Mouse (Mus musculus) megakaryocyte, embryonic 14.5 days (primary cell): ENCODE measurements around the gene Pex5l.

Experiments used
- FLI1 ChIP-seq: IDR thresholded peaks from 2 replicates; pipeline ENCODE4 v1.6.1; 2012; ENCODE audit warnings: low read length, inconsistent platforms, mixed read lengths
- GATA1 ChIP-seq: IDR thresholded peaks from 3 replicates; pipeline ENCODE4 v1.6.1; 2012; ENCODE audit warnings: mixed read lengths, low read length, inconsistent platforms, borderline replicate concordance

DNA sequence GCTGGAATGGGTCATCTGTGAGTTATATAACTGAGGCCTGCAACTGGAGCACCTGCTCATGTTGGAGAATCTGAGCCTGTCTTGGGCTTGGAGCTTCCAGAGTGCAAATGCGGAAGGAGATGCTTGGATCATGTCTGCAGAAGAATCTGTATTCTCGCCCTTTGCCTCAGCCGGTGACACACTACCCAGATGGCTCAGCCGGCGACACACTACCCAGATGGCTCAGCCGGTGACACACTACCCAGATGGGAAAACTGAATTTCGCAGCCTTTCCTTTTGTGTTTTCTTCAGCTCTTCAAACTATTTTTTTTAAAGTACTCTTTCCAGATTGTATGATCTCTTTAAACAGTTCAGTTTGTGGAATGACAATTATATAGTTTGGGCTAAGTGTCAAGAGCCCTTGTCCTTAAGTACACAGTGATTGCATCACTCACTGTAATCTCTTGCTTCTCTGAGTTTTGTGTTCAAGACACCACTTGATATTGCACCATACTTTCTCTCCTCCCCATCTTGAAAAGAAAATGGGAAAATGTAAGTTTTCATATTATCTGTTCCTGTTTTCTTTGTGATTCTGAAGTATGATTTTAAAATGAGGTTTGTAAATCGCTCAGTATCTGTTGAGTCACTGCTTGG, 142.5 kb downstream of the Pex5l start:
- no peak for TF ChIP-seq GATA1
- no peak for TF ChIP-seq FLI1
